Mouse (Mus musculus): ENCODE results near the gene Rnf114. TPM values are rescaled to one million over a fixed set of nuclear protein-coding genes. Genes with fewer than 3 reads are reported as not detected.

The Rnf114 gene
- polyA plus RNA-seq, 1 experiment from 2014 or later: 90.8 TPM

DNA sequence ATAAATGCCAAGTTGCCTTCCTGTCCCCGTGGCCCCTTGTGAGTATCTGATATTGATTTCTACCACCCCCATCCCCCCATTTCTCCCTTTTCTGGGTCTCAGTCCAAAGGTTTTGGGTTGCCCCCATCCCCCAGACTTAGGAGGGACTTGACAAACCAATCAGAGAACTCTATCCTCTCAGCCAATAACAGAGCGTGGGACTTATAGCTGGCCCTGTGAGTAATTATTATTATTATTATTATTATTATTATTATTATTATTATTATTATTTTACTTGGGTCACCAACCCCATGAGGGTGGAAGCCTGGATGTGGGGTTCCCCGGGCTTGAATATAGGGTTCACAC is 72.8 kb downstream of the Rnf114 start:
- Histone ChIP-seq H3K4me2 (replicated peaks) (peak overlapping the region; percentile 53), H3K4me1 (peaks cover 74% of the 10 kb centered on the region), H3K9me3 (no peaks in the 10 kb centered on the region), H3K27ac (peak overlapping the region; percentile 95), H3K36me3 (no peaks in the 10 kb centered on the region), H3K4me3 (peak overlapping the region; percentile 19), H3K27me3 (no peaks in the 10 kb centered on the region), H3K9ac (peak overlapping the region; percentile 43; the same call in 1 of the 2 replicates)
- WGBS: 27% methylated on average over 3 of the region's 3 CpGs
- no peak for ATAC-seq (ENCODE audit: low FRiP score, low read depth)

DNA sequence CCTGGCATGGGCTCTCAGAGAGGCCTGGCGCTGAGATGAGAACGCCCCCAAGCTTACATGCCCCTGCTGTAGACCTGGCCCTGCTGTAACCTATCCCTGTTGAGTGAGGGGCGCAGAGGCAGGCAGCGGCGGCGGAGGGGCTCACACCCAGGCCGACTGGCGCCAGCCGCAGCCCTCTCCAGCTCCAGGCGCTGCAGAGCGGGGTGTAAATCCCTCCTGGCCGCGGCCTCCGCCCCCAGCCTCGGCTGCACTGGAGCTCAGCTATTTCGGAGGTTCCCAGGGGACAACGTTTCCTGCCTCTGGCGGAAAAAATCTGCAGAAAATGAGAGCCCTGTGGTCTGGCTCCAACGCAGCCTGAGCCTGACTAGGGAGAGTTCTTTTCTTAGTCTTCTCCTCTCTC is 73.2 kb downstream of the Rnf114 start:
- Histone ChIP-seq H3K27ac (peak overlapping the region; percentile 95), H3K4me3 (peak overlapping the region; percentile 19), H3K9ac (peak overlapping the region; percentile 43; the same call in 1 of the 2 replicates), H3K4me2 (replicated peaks) (peak overlapping the region; percentile 53), H3K36me3 (no peaks in the 10 kb centered on the region), H3K9me3 (no peaks in the 10 kb centered on the region), H3K4me1 (peaks cover 74% of the 10 kb centered on the region), H3K27me3 (no peaks in the 10 kb centered on the region)
- WGBS: under 1% methylated on average over 19 of the region's 19 CpGs
- ATAC-seq (ENCODE audit: low FRiP score, low read depth): peak; percentile 55

Other genes with a start within 250 kb of the Rnf114 start
- gene B4galt5, start 143.5 kb upstream of the Rnf114 start, polyA plus RNA-seq (2015; fragmentation: Nextera tagmentation; extraction: Ambion mirVana): 10.1 and 13.9 TPM in 2 replicates
- gene Slc9a8, start 70.9 kb upstream of the Rnf114 start, polyA plus RNA-seq (2015; fragmentation: Nextera tagmentation; extraction: Ambion mirVana): 23.2 and 23.8 TPM in 2 replicates
- gene Spata2, start 242 bp downstream of the Rnf114 start, polyA plus RNA-seq (2015; fragmentation: Nextera tagmentation; extraction: Ambion mirVana): 13.4 and 14.5 TPM in 2 replicates
- gene Snai1, start 45.5 kb downstream of the Rnf114 start, polyA plus RNA-seq (2015; fragmentation: Nextera tagmentation; extraction: Ambion mirVana): 72.6 and 76.0 TPM in 2 replicates
- 268 and 284 TPM in 2 replicates for gene Ube2v1, start 139.4 kb downstream of the Rnf114 start, polyA plus RNA-seq (2015; fragmentation: Nextera tagmentation; extraction: Ambion mirVana)
- gene Gm20431, start 168.9 kb downstream of the Rnf114 start, polyA plus RNA-seq (2015; fragmentation: Nextera tagmentation; extraction: Ambion mirVana): 6.2 and 11.2 TPM in 2 replicates
- 2.3 and 3.4 TPM in 2 replicates for gene Cebpb, start 196.3 kb downstream of the Rnf114 start, polyA plus RNA-seq (2015; fragmentation: Nextera tagmentation; extraction: Ambion mirVana)
- gene Tmem189, start 197.2 kb downstream of the Rnf114 start, polyA plus RNA-seq (2015; fragmentation: Nextera tagmentation; extraction: Ambion mirVana): 35.7 and 40.1 TPM in 2 replicates

Measured in limb, embryonic 13.5 days (tissue).